Mouse (Mus musculus) bone marrow macrophage, adult 2 months (primary cell): ENCODE measurements around the gene Zpr1. TPM values are rescaled to one million over a fixed set of nuclear protein-coding genes. Genes with fewer than 3 reads are reported as not detected.

Source experiments
- H3K27ac ChIP-seq: 2 replicates; pipeline ENCODE4 v1.5.1; 2012; ENCODE audit warnings: low read depth, low read length; ENCODE audit not compliant: insufficient read depth
- H3K4me1 ChIP-seq: 2 replicates; pipeline ENCODE4 v1.6.1; 2012; ENCODE audit warnings: low read length; ENCODE audit not compliant: control insufficient read depth, insufficient read depth
- H3K4me3 ChIP-seq: 2 replicates; pipeline ENCODE4 v1.5.1; 2012; ENCODE audit warnings: mild to moderate bottlenecking, low read length, moderate library complexity; ENCODE audit not compliant: insufficient read depth
- CTCF ChIP-seq: IDR thresholded peaks from 2 replicates; pipeline ENCODE4 v1.5.1; 2012; ENCODE audit warnings: low read depth, mild to moderate bottlenecking, low read length, moderate library complexity
- POLR2A ChIP-seq: IDR thresholded peaks from 2 replicates; pipeline ENCODE4 v1.6.1; 2012; ENCODE audit warnings: mild to moderate bottlenecking, low read depth, low read length, borderline replicate concordance
- polyA plus RNA-seq: library from polyadenylated mRNA; stranded (reverse); fragments of >200 nt; gene quantifications from 2 replicates; pipeline ENCODE4 v1.2.4, GENCODE M21; 2012; ENCODE audit not compliant: missing spikeins, insufficient read depth, insufficient read length

Gene Zpr1
- 35.5 and 41.6 TPM in 2 replicates for polyA plus RNA-seq

GRCm38 (mm10) chr9:46272677-46273454, at the start of gene Zpr1:
Gene Zpr1 (plus strand): TSS chr9:46273064.
- peak within 1 kb of the TSS; percentile 86 for H3K4me3 ChIP-seq
- peak within 1 kb of the TSS; percentile 43 for H3K27ac ChIP-seq
- no peak; the same call in 1 of the 2 replicates for TF ChIP-seq CTCF
- TF ChIP-seq POLR2A = peak; percentile 92
- peaks cover 9% of the 10 kb centered on the region for H3K4me1 ChIP-seq

GRCm38 (mm10) chr9:46223090-46223489, 49.8 kb upstream of the Zpr1 start:
- Histone ChIP-seq H3K4me1 (peaks cover 2% of the 10 kb centered on the region), H3K4me3 (no peak overlapping the region), H3K27ac (no peak overlapping the region)
- TF ChIP-seq POLR2A (no peak), CTCF (no peak)

GRCm38 (mm10) chr9:46224101-46224500, 48.8 kb upstream of the Zpr1 start:
- Histone ChIP-seq H3K4me3 (no peak overlapping the region), H3K27ac (no peak overlapping the region), H3K4me1 (no peaks in the 10 kb centered on the region)
- TF ChIP-seq POLR2A = no peak
- no peak for TF ChIP-seq CTCF

- TF ChIP-seq POLR2A (no peak), CTCF (no peak)
- Histone ChIP-seq H3K27ac (no peak overlapping the region), H3K4me1 (peaks cover under 1% of the 10 kb centered on the region; the same call in 1 of the 2 replicates), H3K4me3 (no peak overlapping the region)
These were observed 47.8 kb upstream of the Zpr1 start for GRCm38 (mm10) chr9:46224945-46225660.

GRCm38 (mm10) chr9:46227064-46227614, 45.7 kb upstream of the Zpr1 start:
- TF ChIP-seq CTCF = no peak
- peaks cover 3% of the 10 kb centered on the region; the same call in 1 of the 2 replicates for H3K4me1 ChIP-seq
- H3K27ac ChIP-seq = no peak overlapping the region
- H3K4me3 ChIP-seq = no peak overlapping the region

GRCm38 (mm10) chr9:46228491-46228890, 44.4 kb upstream of the Zpr1 start, which contains the start of gene Apoa1:
Gene Apoa1 (plus strand): TSS chr9:46228580.
- no peak within 1 kb of the TSS for H3K27ac ChIP-seq
- H3K4me1 ChIP-seq = peaks cover 3% of the 10 kb centered on the region; the same call in 1 of the 2 replicates
- H3K4me3 ChIP-seq = no peak within 1 kb of the TSS
- TF ChIP-seq POLR2A (no peak), CTCF (no peak)

GRCm38 (mm10) chr9:46229573-46230449, 43.1 kb upstream of the Zpr1 start:
- TF ChIP-seq CTCF (peak; percentile 67), POLR2A (no peak)
- Histone ChIP-seq H3K4me1 (peaks cover 3% of the 10 kb centered on the region; the same call in 1 of the 2 replicates), H3K27ac (no peak overlapping the region), H3K4me3 (peak overlapping the region; percentile 52)

GRCm38 (mm10) chr9:46230450-46230975, 42.4 kb upstream of the Zpr1 start:
- peaks cover 3% of the 10 kb centered on the region; the same call in 1 of the 2 replicates for H3K4me1 ChIP-seq
- no peak overlapping the region for H3K4me3 ChIP-seq
- no peak overlapping the region for H3K27ac ChIP-seq
- TF ChIP-seq CTCF = no peak
- no peak for TF ChIP-seq POLR2A

- Histone ChIP-seq H3K4me1 (peaks cover 1% of the 10 kb centered on the region; the same call in 1 of the 2 replicates), H3K4me3 (no peak overlapping the region), H3K27ac (no peak overlapping the region)
- TF ChIP-seq CTCF (no peak), POLR2A (no peak)
These were observed 37.7 kb upstream of the Zpr1 start for GRCm38 (mm10) chr9:46235196-46235595.
